Mouse (Mus musculus) embryo, embryonic 11 days (tissue): ENCODE measurements around the gene 1600002K03Rik.

Experiments used
- DNase-seq: peaks from one replicate; pipeline ENCODE4 v3.0.0-alpha.2; 2015

1600002K03Rik gene

DNA sequence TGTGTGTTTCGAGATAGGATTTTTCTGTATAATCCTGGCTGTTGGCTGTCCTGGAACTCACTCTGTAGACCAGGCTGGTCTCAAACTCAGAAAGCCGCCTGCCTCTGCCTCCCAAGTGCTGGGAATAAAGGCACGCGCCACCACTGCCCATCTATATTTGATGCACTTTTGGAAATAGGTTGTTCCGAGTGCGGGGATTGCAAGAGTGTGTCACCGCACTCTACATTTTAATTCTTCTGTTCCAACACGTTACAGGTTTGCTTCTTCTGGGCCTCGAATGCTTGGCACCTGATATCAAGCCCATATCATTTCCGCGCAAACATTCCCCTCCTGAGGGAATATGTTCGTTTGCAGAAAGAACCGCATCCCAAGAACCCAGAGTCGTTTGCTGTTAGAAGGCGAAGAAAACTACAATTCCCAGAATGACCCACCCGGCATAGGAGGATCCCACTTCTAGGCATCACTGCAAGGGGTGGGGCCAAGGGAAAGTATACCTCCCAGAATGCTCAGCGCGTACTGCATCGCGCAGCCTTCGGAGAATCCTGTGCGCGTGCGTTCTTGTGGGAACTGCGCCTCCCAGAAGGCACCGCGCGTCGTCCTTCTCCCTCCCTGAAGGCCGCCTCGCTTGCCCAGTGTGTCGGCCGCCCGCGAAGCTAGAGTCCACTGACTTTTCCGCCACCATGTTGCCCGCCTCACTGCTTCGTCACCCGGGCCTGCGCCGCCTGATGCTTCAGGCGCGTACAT is 30.8 kb upstream of the 1600002K03Rik start:
- peak; percentile 100 for DNase-seq

- no peak for DNase-seq
Observed at GRCm38 (mm10) chr10:80142530-80142925, 30.2 kb upstream of the 1600002K03Rik start.

DNA sequence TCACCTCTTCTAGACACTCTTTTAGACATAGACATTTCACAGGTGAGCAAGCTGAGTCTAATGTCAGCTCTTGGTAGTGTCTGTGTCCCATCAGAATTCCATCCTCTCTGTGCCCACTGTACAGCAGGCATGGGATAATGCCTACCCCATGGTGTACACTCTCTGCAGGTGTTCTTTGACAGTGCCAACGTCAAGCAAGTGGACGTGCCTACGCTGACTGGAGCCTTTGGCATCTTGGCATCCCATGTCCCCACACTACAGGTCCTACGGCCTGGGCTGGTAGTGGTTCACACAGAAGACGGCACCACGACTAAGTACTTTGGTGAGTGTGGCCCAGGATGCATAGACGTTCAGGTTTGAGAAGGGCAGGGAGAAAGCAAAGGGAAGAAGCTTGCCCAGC is 29.1 kb upstream of the 1600002K03Rik start:
- DNase-seq, result no peak

DNA sequence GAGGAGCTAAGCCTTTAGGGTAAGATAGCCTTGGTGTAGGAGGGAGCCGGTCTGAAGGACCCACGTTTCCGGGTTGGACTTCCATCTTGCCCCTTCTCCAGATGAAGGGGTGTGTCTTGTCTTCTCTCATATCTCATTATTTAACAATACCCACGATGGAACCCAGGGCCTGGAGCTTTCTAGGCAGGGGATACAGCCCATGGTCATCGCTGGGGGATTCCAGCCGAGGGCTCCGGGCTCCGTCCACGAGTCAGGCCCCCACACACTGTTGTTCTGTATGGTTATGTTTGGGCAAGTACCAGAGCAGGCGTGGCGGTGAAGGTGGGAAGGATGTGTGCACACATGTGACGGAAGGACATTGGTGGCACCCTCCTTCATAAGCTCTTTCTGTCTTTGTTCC is 28.6 kb upstream of the 1600002K03Rik start:
- DNase-seq, result no peak

- peak; percentile 79 for DNase-seq
Observed at GRCm38 (mm10) chr10:80144864-80145838, 27.6 kb upstream of the 1600002K03Rik start.

- no peak for DNase-seq
Observed at GRCm38 (mm10) chr10:80145896-80146295, 26.8 kb upstream of the 1600002K03Rik start.

DNA sequence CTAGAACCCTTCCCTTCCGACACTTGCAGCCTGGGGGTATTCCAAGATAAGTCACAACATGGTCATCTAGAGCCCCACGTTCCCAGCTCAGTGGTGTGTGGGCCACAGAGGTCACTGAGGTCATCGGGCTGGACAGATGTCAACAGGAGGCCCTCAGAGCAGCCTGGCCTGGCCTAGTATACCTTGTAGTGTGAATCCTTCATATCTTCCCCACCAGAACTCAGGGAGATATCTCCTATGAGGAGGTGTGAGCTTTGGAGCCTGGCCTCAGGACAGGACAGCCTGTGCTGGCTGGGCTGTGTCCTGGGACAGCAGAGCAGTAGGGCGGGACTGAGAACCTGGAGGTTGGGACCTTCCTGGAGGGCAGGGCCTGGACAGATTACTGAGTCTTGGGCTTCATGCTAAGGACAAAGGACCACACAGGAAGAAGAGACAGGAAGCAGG is 26.2 kb upstream of the 1600002K03Rik start:
- DNase-seq, result no peak

GRCm38 (mm10) chr10:80147146-80147718 is 25.5 kb upstream of the 1600002K03Rik start:
- no peak for DNase-seq

DNA sequence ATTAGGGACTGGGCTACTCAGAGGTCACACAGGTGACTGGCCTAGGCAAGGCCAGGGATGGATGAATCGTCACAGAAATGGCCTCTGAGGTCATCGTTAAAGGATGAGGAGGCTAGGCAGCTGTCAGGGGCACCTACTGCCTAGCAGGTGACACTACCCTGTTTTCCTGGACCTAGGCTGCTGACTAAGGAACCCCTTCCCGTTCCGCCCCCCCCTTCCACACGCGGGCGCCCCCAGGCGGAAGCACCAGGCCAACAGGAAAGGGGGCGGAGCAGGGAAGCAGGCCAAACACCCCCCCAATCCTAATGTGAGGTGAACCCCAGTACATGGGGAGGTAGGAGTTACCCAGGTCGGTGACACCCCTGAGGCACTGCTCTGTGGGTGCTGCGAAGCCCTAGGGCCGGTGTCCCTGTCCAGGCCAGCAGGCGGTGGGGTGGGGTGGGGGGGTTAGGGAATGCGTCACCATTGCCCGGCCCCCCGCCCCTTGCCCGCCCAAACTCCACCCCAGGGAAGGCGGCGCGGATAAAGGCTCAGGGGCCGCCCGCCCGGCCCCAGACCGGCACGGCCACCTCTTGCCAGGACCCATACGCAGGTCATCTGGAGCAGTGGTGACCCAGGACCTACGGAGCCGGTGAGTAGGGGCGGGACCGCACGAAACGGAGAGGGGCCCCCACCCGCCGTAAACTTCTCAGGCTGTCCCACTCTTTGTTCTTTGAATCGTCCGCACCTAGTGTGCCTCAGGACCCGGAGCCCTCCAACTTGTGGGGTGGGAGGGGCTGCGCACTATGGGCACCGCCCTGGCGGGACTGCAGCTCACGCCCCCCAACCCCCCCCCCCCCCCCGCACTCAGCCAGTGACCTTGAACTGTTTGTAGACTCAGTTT is 24.8 kb upstream of the 1600002K03Rik start, which contains the start of gene Midn:
TSS of gene Midn (plus strand) at position 554 of the 883 bp plus-strand sequence.
- peak; percentile 86 for DNase-seq

GRCm38 (mm10) chr10:80148610-80149290 is 24.0 kb upstream of the 1600002K03Rik start:
- peak; percentile 97 for DNase-seq

GRCm38 (mm10) chr10:80149291-80150225 is 23.2 kb upstream of the 1600002K03Rik start:
- peak; percentile 99 for DNase-seq

DNA sequence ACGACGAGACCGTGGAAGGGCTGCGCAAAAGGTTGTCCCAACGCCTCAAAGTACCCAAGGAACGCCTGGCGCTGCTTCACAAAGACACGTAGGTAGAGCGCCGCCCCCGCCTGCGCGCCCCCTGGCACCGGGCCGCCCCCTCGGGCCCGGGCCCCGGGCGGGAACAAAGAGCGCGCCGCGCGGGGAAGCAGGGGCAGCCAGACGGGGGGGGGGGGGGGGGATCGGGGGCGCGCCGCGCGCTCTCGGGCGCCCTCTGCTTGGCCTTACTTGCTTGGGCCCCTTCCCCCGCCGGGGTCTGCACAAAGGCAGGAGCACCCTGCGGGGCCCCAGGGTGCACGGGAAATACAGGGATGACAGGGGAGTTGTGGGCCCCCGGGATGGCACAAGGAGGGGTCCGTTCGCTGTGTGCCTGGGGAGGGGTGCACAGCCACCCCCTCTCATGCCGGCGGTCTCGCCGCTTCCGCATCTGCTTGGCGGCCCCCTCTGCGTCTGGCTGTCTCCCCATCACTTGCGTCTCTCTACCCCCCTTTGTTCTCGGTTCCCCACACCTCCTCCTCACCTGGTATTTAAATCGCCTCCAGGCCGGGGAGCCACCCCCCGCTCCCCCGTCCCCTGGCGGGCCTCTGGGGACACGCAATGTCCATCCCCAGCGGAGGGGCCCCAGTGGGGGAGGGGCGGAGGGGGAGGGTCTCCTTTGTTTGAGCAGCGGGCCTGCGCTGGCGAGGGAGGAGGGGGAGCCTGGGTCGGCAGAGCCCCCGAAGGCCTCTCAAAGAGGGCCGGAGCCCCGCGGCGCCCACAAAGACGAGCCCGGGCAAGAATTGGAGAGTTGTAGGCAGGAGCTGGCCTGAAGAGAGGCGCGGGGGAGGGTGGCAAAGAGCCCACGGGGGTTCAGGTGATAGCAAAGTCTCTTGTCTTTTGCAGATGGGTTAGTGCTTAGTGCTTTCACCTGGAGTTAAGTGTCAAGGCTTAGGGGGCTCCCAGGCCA is 22.2 kb upstream of the 1600002K03Rik start:
- peak; percentile 91 for DNase-seq

GRCm38 (mm10) chr10:80151211-80152034 is 21.3 kb upstream of the 1600002K03Rik start:
- peak; percentile 69 for DNase-seq

DNA sequence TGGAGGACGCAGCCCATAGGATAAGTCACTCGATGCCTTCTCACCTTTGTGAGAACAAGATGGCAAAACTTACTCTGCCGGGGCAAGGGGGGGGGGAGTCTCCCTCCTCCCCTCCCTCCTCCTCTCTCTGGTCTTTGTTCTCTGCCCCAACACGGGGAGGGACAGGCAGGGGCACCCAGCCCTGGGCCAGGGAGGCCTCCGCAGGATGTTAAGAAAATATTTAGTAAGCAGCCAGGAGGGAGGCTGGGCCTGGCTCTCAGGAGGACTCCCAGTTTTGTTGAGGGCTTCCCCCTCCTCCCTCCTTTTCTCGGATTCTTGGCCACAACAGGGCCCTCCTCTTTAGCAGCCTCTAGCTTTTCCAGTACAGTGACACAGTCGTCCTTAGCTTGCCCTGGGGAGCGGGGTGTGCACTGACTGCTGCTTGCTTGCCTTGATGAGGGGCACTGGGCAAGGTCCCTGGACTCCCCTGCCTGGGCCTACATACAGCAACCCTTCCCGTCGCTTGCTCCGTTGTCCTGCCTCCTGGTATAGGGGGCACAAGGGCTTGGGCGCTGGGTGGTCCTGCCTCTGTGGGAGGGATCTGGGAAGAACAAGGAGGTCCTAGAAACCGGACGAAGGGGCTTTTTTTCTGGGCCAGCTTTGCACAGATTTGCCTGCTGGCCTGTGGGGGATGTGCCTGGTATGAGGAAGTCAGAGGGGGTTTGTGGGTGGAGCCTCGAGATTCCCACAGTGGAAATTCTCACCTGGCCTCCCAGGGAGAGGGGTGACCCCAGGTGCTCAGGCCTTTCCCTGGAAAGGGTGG is 20.5 kb upstream of the 1600002K03Rik start:
- peak; percentile 68 for DNase-seq

DNA sequence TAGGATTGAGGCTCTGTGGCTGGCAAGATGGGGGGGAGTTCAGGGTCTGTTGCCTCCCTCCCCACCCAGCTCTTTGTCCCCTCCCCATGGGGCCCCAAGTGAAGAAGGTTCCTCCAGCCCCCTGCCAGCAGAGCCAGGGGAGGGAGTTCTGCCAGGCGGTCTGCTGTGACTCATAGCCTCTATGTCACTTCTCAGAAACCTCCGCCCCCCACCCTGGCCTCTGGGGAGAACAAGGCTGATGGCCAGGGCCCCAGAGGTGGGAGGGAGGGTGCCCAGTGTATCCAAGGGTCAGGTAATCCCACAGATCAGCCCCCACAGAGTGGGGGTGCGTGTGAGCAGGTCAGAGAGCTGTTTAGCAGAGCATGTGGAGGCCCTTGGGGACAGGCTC is 19.9 kb upstream of the 1600002K03Rik start:
- DNase-seq, result no peak

DNA sequence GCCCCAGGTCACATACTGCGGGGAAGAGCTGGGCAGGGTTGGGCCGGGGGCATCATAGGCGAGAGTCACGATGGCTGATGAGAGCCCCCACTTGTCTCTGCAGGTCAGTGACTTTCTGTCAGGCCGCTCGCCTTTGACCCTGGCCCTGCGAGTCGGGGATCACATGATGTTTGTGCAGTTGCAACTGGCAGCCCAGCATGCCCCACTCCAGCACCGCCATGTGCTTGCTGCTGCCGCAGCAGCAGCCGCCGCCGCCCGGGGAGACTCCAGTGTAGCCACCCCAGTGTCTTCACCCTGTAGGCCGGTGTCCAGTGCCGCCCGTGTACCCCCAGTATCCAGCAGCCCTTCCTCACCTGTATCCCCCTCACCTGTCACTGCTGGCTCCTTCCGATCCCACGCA is 19.0 kb upstream of the 1600002K03Rik start:
- DNase-seq, result no peak

DNA sequence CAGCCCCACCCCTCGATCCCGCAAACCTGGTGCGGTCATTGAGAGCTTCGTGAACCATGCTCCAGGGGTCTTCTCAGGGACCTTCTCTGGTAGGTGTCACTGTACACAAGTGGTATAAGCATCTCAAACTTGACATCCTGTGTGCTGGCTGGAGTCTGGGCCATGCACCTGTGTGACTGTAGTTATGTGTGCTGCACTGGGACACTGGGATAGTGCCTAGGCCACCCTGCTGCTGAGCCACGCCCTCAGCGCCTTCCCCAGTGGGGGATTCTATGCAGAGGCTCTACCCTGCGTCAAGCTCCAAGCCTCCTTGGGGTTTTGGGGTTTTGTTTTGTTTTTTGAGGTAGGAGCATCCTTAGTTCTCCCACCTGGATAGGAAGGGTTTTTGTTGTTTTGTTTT is 18.4 kb upstream of the 1600002K03Rik start:
- no peak for DNase-seq
